Mouse (Mus musculus) brain, embryonic 18.5 days (tissue): ENCODE results near the gene Cdh23.

Experiments
- DNase-seq: peaks from one replicate; pipeline ENCODE4 v3.0.0-alpha.2; 2012; ENCODE audit warnings: low read depth, low spot score

The Cdh23 gene

DNA sequence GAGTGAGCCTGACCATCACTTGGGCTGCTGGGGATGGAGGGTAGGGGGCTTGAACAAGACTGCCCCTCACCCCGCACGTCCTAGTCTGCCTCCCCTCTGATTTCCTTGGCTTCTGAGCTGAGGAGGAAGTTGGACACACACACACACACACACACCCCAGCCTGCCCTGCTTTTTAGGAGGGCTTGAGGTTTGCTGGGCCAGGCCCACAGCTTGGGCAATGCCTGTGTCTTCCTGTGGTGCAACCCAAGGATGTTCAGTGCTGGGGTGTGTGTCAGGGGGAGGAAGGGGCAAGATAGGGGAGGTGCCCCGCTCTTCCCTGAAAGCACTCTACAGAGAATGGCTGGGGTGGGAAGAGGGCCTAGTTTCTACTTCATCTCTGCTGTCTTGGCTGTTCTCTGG, 352.2 kb downstream of the Cdh23 start:
- DNase-seq: no peak

DNA sequence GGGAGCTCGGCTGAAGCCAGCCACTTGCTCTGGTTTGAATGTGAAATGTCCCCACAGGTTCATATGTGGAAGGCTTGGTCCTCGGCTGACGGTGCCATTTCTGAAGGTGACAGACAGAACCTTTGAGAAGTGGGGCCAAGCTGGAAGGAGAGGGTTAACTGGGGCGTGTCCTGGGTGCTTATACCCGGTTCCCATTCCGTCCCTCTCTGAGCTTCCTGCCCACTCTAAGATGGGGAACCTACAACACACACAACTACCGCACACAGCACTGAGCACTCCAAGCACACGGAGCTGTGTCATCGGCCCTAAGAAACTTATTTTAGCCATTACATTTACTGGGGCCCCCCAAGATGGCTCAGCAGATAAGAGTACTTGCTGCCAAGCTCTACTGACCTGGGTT, 354.8 kb downstream of the Cdh23 start:
- DNase-seq: no peak

DNA sequence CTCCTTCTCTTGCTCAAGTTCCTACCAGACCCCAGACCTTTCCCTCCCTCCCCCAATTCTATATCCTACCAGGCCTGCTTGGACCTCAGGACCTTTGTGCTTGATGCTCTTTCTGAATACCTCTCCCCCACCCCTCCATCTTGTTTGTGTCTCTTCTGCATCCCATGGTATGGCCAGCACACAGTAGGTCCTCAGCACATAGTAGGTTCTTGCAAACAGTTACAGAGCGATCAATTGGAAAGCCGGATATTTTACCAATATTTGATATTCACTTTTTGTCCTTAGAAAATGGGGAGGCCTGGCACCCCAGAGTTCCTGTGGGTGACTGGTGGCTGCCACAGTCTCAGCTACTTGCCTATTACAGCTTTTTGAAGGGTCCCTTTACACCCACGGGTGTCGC, 361.3 kb downstream of the Cdh23 start:
- DNase-seq: no peak

DNA sequence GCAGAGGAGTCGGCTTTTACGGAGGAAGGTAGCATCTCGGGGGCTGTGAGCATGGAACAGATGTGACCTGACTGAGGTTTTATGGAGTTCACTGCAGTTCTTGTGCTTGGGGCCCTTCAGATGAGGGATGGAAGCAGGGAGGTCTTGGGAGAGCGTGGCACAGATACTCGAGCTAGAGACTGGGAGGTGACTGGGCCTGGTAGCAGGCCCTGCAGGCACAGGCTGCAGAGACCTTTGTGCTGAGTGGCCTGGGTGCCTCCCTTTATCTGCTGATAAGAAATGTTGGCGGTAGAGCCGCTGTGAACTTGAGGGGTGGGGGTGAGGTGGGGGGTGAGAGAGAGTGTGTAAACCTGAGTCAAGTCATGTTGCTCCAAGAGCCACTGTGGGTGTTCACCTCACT, 361.7 kb downstream of the Cdh23 start:
- DNase-seq: no peak

DNA sequence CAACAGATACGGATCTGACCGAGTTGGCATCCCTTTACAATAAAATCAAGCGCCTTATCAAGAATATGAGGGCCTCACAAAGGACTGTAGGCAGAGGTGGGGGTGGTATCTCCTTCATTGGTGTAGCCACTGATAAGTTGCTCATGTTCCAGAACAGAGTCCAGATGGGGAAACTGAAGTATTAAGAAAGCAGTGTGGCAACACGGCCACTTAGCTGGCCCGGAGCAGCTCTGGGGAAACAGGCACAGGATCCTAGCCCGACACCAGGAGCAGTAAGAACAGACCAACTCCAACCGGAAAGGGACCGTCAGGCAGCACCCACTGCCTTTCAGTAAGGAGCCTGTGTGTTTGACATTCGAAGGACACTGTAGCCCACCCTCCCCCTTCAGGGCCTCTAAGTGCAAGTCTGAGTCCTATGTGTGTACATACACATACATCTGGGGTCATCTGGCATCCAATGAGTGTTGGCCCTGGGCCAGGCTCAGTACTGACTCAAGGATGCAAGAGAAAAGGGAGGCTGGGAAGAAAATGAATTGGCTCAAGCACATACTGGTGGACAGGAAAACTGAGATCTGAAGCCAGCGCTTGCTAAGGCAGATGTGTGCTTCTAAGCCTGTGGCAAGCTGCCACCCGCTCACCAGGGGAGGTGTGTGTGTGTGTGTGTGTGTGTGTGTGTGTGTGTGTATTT, 367.2 kb downstream of the Cdh23 start:
- DNase-seq: no peak

DNA sequence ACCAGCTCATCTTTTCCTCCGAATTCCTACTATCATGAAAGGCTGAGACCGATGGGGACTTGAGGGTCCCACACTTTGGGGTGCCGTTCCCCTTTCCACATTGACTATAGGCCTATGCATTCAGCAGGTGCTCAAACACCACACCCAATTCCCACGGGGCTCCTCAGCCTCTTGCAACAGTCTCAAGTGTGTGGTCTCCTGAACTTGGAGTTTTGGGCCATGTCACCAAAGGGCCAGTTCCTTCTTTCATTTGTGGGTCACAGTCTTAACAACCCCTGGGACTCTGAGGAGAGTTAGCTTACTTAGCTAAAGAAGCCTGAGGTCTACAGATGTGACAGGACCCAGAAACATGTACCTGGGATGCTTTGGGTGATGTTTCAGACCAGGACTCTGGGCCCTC, 380.1 kb downstream of the Cdh23 start:
- DNase-seq: no peak

DNA sequence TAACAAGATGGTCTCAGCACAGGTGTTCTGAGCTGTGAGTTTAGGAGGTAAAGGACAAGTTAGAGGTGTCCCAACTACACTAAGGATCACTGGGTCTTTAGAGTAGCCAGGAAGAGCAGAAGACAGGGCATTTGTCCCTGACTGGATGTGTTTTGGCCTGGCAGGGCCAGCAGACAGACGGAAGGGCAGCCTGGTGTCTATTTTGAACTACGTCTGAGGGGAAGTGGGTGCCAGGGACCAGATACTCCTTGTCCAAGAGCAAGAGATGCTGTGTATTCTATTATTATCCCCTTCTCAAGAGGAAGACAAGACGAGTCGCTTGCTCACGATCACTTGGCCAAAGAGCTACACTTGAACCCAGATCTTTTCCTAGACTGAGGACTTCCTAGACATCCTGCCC, 382.7 kb downstream of the Cdh23 start:
- DNase-seq: no peak

DNA sequence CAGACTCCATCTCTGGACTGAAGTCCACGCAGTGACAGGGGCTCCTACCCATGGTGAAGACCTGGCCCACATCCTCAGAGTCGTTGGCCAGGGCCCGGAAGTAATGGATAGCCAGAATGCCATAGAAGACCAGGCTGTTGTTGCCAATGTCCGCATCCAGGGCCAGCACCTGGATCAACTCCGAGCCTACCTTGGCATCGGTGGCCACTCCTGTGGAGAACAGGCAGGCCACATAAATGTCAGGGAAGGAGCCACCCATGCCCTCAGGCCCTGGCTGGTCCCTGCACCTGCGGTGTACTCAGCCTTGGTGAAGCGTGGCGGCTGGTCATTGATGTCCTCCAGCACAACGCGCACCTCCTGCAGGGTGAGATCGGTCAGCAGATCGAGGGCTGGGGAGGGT, 385.7 kb downstream of the Cdh23 start:
- DNase-seq: no peak

DNA sequence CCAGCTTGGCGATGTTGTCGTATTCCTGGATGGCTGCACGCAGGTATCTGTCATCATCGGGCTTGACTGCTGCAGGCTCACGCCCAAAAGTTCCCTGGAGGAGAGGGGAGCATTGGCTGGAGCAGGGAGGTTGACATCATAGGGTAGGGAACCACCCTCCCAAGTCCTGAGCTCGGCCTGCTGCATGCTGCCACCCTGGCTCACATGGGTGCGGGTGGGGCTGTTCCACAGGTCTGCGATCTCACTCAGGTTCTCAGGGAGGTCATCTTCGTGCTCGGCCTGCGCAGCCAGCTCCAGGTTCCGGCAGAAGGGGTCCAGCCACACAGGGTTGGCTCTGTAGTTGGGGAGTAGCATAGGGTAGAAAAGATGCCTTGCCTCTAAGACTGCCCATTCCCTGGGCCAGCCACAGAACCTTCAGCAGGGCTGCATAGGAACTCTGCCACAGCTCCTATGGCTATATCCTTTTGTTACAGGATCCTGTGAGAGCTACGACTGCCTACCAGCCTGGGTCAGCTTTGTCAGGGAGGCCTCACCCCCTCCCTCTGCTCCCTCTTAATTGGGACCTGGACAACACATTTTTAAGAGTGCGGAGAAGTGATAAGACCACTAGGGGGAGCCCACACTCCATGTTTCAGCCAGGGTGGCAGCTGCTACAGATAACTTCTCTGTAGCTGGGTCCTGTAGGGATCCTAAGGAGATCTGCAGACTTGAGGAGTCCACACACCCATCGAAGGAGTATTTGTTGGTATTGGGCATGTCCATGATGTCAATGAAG, 391.2 kb downstream of the Cdh23 start:
- peak; percentile 40 for DNase-seq

DNA sequence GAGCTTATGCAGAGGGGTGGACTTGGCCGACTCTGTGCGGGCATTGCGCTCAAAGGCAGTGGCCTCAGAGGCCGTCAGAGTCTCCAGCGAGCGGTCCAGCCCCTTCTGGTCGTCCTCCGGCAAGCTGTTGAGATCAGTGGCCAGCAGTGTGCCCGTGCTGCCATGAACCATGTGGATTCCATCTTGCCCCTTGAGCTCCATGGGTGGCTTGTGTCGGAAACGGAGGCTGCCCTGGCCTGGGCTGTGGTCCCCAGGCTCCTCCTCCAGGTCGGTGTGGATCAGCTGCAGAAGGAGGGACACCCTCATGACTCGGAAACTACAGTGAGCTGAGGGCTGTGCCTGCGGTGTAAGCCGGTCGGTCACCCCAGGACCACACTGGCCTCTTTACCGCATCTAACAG, 392.9 kb downstream of the Cdh23 start:
- no peak for DNase-seq

DNA sequence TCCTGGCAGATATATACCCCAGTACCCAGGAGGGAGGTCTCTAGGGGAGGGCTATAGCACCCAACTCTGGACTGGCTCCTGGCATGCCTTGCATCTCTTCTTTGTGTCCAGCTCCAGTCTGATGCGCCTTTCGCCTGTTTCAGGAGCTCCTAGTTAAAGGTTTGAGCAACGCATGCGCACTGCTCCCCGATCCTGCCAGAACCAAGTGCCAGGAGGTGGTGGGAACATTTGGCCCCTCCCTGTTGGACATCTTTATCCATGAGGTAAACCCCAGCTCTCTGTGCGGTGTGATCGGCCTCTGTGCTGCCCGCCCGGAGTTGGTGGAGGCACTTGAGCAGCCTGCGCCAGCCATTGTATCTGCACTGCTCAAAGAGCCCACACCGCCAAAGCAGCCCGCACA, 396.7 kb downstream of the Cdh23 start:
- no peak for DNase-seq

DNA sequence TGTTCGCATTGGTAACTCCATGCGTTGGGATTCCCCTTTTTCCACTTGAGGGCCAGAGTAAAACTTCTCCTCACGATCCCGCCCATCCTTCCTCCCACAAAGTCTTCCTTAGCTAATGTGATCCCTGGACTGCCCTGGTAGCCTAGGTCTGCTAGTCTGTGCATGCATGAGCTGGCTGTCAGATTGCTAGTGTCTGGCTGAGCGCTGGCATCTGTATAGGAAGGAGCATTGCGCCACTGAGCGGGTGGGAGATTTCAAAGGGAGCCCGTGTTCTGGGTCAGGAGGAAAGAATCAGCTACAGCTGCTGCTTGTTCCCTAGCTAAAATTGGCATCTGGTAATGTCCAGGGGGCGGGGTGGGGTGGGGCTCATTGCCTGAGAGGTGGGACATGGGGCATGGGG, 400.3 kb downstream of the Cdh23 start:
- DNase-seq: no peak

DNA sequence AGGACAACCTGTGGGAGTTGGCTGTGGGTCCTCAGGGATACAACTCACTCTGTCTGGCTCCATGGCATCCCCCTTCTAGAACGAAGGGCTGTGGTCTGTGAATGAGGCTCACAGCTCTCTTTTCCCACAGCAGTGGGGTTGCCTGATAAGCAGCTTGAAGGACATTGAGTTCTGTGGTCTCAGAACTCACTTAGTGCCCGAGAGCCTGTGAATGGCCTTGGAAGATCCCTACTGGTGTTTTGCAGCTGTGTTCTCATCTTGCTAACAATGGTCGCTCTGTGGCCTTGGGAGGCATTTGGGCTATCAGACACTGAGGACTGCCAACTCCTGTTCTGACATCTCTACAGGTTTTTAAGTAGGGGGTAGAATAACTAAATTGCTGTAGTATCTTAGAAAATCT, 400.9 kb downstream of the Cdh23 start:
- DNase-seq: no peak

DNA sequence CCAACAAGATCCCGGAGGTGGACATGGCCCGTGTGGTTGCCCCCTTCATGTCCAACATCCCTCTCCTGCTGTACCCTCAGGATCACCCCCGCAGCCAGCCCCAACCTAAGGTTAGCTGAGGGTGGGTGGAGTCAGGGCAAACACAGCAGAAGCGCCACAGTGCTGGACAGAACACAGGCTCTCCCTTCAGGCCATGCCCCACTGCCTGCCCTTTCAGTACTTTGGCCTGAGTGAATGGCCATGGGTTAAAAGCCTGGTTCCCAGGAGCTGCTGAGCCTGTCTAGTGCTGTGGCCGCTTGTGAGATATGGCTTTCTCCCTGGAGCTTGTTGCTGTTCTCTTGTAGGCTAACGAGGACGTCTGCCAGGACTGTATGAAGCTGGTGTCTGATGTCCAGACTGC, 401.7 kb downstream of the Cdh23 start:
- DNase-seq: no peak

DNA sequence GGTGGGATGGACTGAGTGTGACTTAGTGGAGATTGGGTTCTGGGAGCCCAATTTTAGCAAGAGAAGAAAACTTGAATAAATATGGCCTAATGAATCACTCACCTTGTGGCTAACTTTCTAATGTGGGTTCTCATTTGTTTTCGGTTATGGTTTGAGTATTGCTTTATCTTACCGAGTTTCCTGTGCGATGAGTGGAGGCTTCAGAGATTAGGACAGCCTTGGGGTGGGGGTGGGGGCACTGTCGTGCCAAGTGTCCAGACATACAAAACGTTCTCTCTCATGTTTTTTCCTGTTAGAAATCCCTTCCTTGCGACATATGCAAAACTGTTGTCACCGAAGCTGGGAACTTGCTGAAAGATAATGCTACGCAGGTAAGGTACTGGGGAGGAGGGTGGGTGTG, 404.1 kb downstream of the Cdh23 start:
- DNase-seq: no peak

DNA sequence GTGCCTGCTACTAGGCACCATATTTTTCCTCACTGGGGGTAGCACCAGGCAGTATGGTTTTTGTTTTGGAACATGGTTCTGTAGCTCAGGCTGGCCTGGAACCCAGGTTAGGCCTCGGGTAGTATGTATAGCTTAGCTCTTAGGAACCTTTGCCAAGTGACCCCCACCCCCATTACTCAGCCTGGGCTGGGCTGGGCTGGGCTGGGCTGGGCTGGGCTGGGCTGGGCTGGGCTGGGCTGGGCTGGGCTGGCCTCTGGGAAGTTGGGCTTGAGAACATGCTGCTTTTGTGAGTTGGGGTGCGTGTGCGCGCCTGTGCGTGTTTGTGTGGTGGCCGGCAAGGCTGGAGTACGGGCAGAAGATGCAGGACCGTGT, 405.6 kb downstream of the Cdh23 start:
- no peak for DNase-seq

DNA sequence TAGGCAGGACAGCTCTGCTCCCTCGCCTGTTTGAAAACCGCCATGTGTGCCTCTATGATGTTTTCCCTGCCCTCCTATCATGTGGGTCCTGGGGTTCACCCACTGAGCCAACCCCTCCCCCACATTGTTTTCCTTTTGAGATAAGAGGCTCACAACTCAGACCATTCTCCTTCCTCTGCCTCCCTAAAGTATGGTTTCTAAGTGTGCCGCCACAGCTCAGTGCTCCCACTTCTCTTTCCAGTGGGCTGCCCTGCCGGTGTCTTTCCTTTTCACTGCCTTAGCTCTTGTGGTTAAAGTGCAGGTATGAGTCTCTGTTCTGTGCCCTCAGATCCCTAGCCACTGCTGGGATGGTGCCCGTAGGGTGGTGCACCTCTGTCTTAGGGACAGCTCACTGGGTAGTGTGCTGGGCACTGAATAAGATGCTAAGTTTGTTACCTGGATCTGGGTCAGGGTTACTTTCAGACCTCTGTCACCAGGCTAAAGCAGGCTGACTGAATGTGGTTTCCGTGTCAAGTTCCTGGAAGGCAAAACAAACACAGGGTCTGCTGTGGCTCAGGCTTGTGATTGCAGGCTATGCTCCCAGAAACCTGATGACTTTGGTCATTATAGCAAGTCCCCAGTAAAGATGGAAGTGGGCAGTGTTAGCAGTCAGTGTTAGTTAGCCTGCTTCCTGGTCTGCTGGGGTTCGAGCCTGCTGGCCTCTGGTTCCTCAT, 406.1 kb downstream of the Cdh23 start:
- no peak for DNase-seq

DNA sequence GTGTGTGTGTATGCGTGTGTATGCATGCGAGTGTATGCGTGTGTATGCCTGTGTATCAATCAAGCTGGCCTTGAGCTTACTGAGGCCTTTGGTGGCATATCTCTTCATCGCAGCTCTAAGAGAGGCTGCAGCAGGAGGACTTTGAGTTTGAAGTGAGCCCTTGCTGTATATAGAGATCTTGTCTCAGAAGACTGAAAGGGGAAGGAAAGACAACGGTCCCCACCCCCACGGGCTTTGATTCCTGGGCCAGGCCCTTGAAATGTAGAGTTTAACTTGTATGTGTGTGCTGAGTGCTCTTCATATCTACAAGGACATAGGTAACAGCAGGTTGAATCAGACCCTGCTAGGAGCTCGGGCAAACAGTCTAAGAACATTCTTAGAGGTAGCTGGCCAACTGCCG, 407.1 kb downstream of the Cdh23 start:
- DNase-seq: no peak

DNA sequence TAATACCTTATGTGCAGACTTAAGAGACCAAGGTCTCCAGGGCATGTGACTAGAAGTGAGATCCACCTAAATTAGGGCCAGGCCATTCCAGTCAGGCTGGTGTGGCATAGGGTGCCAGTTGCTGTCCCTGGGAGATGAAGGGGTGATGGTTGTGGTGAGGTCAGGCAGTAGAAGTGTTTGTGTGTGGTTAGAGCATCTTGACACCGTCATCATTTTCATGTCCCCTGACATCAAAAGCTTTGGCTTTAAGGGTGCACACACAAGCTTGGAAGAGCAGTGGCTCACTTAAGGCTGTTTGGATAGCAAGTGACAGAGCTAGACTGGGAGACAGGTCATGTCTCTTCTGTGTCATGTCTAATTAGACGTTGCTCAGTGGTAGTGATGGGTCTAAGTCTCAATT, 408.6 kb downstream of the Cdh23 start:
- DNase-seq: no peak

DNA sequence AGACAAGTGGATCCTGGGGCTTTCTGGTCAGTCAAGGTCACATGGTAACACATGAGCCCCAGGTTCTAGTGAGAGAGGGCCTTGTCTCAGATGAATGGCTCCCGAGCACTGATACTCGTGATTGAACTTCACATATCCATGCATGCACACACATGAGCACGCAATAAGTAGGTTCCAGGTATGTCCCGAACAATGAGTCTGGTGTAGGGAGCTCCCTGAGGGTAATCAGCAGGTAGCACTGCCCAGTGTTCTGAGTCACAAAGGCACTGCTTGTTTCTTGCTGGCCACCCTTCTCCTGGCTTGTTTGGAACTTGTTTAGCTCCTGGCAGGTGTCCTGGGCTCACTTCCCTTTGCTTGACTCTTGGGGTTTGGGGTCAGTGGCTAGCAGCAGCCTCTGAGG, 409.1 kb downstream of the Cdh23 start:
- DNase-seq: no peak

DNA sequence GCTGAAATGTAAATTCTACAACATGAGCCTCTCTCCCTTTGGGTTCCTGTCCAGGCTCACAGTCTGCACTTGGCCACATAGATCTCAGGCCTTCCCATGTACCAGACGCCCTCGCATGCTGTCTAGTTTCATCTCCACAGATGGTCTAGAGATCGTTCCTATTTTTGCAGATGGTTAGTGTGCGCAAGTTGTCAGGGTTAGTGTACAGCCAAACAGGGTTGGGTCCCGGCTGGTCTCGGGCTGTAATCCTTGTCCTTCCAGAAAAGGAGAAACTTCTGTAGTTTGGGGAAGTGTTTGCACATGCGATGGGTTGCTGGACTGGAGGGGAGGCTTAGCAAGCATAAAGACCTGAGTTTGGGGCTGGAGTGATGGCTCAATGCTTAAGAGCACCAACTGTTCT, 409.7 kb downstream of the Cdh23 start:
- no peak for DNase-seq

DNA sequence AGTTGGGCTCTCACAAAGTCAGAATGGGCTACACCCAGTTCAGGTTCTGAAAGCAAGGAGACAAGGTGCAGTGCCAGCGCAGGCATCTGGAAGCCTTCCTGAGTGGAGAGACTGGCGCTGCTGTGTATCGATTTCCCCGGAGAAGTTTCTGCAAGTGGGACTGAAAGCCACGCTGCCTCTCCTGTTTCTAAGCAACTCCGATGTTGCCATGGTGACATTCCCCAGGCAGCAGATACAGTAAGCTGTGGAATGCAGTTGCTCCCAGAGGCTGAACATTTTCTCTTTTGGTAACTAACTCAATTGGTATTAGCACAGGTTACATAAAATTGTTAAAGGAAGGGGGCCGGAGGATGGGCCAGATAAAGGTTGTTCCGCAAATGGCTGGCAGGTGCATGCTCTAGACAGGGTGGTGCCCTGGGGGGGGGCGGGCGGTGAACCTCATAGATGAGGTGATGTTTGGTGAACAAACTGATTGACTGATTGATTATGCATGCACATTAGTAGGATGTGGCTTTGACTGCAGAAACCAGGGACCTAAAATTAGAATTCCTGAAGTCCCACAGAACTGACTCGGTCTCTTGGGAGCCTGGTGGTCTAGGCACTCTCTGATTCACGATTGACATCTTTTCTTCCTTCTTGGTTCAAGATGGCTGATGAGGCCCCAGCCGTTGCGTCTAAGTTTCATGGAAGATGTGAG, 410.5 kb downstream of the Cdh23 start:
- DNase-seq: peak; percentile 81
